Mouse (Mus musculus) myocyte (in vitro differentiated cells): ENCODE data around the gene Ppp3ca.

Experiments
- E2F4 ChIP-seq: IDR thresholded peaks from one replicate; pipeline ENCODE4 v1.6.1; 2011; ENCODE audit warnings: mild to moderate bottlenecking, control low read depth, moderate library complexity; ENCODE audit not compliant: insufficient read depth
- POLR2A ChIP-seq: IDR thresholded peaks from one replicate; pipeline ENCODE4 v1.6.1; 2011; ENCODE audit warnings: low read depth, mild to moderate bottlenecking, control low read depth, moderate library complexity; ENCODE audit not compliant: insufficient read length

DNA sequence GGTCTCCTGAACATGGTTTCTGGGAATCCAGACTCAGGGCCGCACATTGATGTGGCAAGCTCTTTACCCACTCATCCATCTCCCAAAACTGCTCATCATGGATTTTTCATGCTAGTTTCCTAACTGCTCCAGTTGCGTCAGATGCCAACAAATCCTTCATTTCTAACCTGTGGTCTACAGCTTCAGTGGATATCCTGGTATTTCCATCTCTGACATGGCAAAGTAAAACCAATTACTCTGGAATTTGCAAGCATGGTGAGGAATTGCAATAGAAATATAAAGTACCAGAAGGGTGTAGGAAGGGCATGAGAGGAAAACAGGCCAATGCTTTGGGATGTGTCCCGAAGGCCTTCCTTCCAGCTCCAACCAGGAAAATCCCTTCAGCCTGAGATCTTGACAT is 196.2 kb downstream of the Ppp3ca start:
- TF ChIP-seq E2F4 (no peak), POLR2A (no peak)
